Mouse (Mus musculus): ENCODE data around the gene Mt4.

Mt4 gene

DNA sequence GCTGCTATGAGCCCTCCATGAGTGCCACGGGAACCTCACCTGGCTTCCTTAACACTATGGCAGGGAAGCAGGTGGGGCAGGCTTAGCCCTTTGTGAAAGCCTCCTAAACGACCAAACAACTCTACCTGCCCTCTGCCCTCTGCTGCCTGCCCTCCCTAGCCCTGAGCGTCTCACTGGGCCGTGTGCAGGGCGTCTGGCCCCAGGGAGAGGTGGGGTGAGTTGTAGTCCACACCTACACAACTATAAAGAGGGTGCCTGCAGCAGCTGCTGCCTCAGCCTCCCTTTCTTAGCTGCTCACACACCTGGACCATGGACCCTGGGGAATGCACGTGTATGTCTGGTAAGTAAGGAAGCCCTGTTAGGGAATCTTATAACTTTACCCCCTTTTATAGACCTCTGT lies at the start of gene Mt4:
TSS of gene Mt4 (plus strand) at position 265 of the 400 bp plus-strand sequence.
- DNase-seq (ENCODE audit: low read depth, low spot score) = no peak

DNA sequence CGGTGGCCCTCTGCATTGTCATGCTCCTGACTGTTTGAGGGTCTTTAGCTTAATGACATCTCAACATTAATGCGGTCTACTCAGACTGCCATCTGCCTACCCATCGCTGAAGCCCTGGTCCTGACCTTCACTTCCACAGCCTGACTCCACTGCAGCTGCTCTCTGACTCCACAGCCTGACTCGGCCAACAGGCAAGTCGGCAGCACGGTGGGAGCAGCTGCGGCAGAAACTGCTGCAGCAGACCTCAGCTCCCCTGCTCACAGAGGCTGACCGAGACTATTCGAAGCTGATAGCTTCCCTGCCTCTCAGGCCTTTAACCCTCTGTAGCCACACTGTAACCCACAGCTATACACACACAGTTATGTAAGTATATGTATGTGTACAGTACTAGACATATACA lies 49.0 kb upstream of the Mt4 start:
- no peak for DNase-seq (ENCODE audit: low read depth, low spot score)

DNA sequence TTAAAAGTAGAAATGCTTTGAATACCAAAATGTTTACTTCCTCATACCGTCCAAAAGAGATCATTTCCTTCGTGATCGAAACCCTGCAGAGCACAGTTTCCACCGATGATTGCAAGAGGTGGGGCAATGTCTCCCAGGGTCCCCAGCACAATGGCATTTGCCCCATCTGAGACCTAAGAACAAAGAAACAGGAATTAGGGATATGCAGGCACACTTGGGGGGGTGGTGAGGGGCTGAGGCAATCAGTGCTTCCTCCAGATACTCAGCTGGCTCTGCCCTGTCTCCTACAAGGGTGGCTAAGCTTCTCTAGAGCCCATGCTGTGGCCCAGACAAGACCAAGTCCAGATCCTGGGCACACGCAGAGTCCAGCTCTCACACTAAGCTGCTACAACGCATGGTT lies 47.3 kb upstream of the Mt4 start:
- DNase-seq (ENCODE audit: low read depth, low spot score) = no peak

DNA sequence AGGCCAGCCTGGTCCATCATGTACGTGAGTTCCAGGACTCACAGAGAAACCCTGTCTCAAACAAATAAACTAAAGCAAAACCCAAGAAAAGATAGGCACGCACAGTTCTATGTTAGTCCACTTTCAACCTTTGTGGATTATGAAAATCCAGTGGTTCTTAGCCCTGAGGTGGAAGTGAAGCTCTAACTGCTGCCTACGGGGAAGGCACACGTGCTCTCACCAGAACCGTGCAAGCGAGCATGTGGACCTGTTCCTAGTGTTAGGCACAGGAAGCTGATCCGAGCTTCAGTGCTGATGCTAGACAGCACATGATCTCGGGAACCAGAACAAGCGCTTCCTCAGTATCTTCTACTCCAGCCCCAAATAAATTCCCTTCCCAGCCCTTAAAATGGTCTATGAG lies 44.1 kb upstream of the Mt4 start:
- no peak for DNase-seq (ENCODE audit: low read depth, low spot score)

DNA sequence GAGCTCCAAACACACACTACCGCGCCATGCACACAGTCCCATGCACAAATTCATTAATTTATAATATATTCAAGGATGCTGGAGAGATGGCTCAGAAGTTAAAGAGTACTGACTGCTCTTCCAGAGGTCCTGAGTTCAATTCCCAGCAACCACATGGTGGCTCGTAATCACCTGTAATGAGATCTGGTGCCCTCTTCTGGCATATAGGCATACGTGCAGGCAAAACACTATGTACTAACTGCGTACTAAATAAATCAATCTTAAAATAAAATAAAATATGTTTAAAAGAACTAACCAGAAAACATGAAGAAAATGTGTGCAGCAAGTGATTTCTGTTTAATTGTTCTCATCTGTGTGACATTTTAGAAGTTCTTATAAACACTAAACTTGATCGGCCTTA lies 42.7 kb upstream of the Mt4 start:
- no peak for DNase-seq (ENCODE audit: low read depth, low spot score)

GRCm38 (mm10) chr8:94098081-94098974 lies 38.7 kb upstream of the Mt4 start, which contains the start of gene Bbs2:
Bbs2 (minus strand) TSS chr8:94098928.
- DNase-seq (ENCODE audit: low read depth, low spot score) = peak; percentile 100

DNA sequence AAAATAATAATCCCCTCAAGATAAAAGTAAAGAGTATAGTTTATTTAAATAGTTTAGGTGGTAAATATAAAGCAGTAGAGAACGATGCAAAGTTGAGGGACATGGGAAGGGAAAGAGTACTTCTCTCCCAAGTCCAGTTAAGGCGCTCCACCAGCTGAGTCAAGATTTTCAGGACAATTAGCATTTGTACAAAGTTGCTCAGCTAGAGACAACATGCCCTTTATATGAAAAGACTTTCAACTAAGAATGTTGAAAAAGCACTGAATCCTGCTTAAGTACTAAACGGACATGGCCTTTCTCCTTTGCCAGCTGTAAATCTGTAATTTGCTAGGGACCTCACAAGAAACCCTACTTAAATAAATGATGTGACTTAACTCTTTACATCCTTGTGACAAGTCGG lies 38.0 kb upstream of the Mt4 start:
- DNase-seq (ENCODE audit: low read depth, low spot score) = no peak

GRCm38 (mm10) chr8:94104146-94104545 lies 32.9 kb upstream of the Mt4 start:
- no peak for DNase-seq (ENCODE audit: low read depth, low spot score)

DNA sequence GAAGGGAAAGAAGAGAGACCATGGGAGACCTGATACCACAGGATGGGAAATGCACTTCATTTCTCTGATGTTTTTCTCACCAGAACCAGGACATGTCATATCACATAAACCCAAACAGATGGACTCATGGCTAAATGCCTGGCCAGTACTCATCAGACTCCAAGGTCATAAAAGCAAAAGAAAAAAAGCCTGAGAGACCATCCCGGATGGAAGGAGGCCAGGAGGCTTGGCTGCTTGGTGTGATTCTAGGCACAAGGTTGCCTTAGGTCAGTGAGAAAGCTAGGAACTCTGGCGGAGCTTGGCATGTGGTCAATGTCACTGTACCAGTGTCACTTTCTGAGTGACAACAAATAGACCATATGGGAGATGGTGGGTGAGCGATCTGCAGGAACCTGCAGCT lies 29.1 kb upstream of the Mt4 start:
- no peak for DNase-seq (ENCODE audit: low read depth, low spot score)

GRCm38 (mm10) chr8:94109396-94109795 lies 27.6 kb upstream of the Mt4 start:
- no peak for DNase-seq (ENCODE audit: low read depth, low spot score)

DNA sequence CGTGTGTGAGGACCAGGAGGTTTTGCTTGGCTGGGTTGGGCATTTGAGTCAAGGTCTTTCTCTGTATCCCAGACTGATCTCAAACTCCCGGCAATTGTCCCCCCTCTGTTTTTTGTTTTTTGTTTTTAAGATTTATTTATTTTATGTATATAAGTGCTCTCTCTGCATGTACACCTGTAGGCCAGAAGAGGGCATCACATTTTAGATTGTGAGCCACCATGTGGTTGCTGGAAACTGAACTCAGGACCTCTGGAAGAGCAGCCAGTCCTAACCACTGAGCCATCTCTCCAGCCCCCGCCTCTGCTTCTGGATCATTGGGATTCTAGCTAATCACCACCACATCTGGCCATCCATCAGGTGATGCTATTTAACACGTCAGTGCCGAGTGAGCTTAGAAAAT lies 27.2 kb upstream of the Mt4 start:
- no peak for DNase-seq (ENCODE audit: low read depth, low spot score)

GRCm38 (mm10) chr8:94110526-94111177 lies 26.3 kb upstream of the Mt4 start:
- DNase-seq (ENCODE audit: low read depth, low spot score) = no peak

DNA sequence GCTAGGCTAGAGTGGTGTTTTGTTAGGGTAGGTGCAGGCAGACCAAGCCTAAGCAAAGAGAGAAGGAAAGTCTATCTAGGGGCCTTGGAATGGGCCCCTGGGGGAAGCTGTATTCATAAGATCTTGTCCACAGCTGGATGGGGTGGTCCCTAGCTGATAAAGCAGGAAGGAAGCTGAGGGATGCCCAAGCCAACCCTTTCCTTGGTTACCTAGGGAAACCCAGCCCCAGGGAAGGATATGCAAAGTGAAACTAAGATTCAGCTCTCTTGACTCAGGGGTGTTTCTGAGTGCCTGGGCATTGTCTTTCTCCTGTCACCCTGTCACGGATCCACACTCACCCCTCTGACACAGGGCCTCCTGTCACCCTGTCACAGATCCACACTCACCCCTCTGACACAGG lies 23.6 kb upstream of the Mt4 start:
- no peak for DNase-seq (ENCODE audit: low read depth, low spot score)

GRCm38 (mm10) chr8:94113972-94114371 lies 23.0 kb upstream of the Mt4 start:
- no peak for DNase-seq (ENCODE audit: low read depth, low spot score)

GRCm38 (mm10) chr8:94118776-94119430 lies 18.1 kb upstream of the Mt4 start:
- DNase-seq (ENCODE audit: low read depth, low spot score) = peak; percentile 54

DNA sequence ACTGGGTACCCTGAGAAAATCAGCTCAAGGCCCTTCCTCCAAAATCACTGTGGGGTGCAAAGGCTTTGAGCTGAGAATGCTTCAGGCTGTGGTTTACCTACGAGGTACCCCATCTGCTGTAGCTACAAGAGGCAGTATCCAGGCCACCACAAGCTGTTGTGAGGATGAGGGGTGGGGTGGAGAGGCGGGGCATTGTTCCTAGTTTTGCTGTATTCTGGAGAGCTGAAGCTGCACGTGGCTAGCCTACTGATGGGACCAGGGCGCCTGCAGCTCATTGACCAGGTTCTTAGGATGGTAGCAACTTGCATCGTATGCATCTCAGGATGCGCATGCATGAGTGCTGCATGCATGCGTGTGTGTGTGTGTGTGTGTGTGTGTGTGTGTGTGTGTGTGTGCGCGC lies 15.4 kb upstream of the Mt4 start:
- DNase-seq (ENCODE audit: low read depth, low spot score) = no peak

DNA sequence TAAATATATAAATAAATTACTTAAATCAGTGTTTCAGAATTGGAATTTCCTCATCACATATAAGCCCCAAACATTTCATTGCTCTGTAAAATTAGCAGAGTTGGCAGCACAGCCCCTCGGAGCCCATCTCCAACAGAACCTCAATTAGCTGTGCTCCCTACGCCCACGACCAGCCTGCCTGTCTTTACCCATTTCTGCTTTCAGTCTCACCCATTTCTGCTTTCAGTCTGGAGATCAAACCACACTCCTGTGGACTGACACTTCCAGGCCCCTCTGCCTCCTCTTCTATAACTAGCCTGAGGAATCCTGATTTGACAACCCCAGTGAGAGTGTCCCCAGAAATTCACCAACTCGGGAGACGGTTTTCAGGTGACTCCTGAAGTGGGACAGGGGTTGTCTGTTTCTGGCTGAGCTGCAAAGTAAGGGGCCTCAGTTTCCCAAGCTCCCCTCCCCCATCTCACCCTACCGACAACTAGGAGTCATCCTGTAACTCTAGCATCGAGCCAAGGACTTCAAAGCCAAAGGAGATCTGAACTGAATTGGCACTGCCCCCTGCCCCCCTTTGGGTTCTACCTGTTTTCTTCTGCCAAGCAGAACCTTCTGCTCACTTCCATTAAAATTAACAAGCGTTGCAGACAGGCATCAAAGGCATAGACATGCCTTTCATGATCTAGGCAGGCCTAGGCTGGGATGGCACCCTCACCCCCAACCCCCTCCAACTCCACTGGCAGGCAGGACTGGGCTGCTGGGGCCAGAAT lies 14.1 kb upstream of the Mt4 start:
- DNase-seq (ENCODE audit: low read depth, low spot score) = no peak

DNA sequence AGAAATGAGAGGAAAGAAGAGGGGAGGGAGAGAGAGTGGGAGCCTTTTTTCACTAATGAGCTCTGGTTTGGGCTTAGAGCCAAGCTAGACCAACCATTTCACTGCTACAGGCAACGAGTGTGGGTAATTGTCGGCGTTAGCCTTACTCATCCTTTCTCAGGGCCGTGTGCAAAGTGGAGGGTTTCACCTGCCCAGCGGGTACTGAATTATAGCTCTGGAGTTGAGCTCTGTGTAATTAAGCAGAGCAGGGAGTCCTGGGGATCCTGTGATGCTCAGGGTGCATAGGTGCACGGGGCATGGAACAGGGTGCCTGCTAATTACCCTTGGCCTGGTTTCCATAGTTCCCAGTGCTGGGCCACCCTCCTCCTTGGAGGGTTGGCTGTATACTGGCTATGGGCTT lies 9.3 kb upstream of the Mt4 start:
- no peak for DNase-seq (ENCODE audit: low read depth, low spot score)

GRCm38 (mm10) chr8:94129133-94129789 lies 7.7 kb upstream of the Mt4 start:
- no peak for DNase-seq (ENCODE audit: low read depth, low spot score)

DNA sequence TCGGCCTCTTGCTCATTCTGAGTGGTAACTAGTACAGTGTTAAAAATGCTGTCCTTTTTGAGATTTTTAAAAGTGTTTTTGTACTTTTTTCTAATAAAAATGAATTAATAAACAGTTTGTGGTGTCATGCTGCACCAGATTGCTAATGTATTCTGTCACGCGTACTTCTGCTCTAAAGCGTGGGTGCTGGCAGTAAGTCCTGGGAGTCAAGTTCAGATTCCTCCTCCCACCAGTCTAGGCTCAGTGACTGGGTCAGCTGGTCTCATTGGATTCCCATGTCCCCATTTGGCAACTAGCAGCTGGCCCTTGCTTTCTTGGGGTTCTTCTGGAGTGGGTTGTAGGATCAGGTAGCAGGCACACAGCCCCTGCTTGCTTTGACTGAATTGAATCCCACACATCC lies 6.9 kb upstream of the Mt4 start:
- no peak for DNase-seq (ENCODE audit: low read depth, low spot score)

DNA sequence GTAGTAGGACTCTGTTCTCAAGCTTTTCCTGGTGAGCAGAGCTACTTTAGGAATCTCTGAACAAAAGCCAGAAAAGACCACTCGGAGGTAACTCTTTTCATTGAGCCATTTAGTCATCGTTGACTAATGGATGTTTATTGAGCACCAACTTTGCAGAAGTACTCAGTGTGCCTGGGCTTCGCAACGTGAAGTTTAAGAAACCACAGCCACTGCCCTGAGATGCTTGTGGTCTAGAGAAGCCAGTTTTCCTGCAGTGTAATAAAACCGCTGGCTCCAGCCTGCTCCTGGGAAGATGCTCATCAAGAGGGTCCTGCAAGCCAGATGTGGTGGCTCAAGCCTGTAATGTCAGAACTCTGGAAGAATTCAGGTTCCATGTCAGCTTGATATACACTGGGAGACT lies 4.9 kb upstream of the Mt4 start:
- DNase-seq (ENCODE audit: low read depth, low spot score) = no peak

All from mesoderm, embryonic 11.5 days (tissue).